Mouse (Mus musculus): ENCODE data around the gene Nktr. TPM values are rescaled to one million over a fixed set of nuclear protein-coding genes. Genes with fewer than 3 reads are reported as not detected.

Nktr gene
- total and polyA plus RNA-seq, 2 experiments = 27.2 to 36.7 TPM

DNA sequence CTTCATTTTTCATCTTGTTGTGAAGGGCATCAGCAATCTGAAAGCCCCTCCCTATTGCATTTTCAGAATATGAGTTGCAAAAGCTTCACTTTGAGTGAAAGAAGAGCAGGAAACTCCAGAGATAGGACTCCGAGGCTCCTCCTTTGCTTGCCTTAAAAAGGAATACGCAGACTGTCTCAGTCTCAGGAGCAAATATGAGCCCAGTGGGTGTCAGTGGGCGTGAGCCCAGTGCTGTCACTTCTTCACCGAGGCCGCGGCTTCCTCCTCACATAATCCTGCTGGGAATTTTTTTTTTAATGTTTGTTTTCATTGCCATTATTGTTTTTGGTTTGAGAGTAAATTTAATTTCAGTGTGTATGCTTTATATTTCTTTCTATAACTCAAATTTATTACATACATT, 21.5 kb downstream of the Nktr start:
- H3K4me3 ChIP-seq (ENCODE audit: insufficient read depth, low read depth, low read length) = no peak overlapping the region
- no peaks in the 10 kb centered on the region for H3K4me1 ChIP-seq (ENCODE audit: control insufficient read depth, insufficient read depth, low read length)
- H3K27me3 ChIP-seq (ENCODE audit: control insufficient read depth, insufficient read depth, low read length) = no peaks in the 10 kb centered on the region
- peaks cover 72% of the 10 kb centered on the region for H3K36me3 ChIP-seq (ENCODE audit: control insufficient read depth, insufficient read depth, low read length)
- H3K9ac ChIP-seq (ENCODE audit: low read depth, low read length) = no peak overlapping the region
- no peak for TF ChIP-seq CTCF (IDR thresholded peaks at IDR 0.05; ENCODE audit: low read depth, low read length)
- TF ChIP-seq POLR2A (IDR thresholded peaks at IDR 0.05; ENCODE audit: extremely low read depth, insufficient read depth, low read length) = no peak
- no peak for DNase-seq (ENCODE audit: extremely low read depth, low read depth, low spot score)
- H3K27ac ChIP-seq (replicated peaks; ENCODE audit: insufficient read depth, low read depth, low read length) = no peak overlapping the region
- WGBS = 76% methylated on average over 6 of the region's 6 CpGs
- H3K79me2 ChIP-seq (ENCODE audit: control insufficient read depth, insufficient read depth, low read length) = peaks cover 4% of the 10 kb centered on the region; the same call in 1 of the 2 replicates

DNA sequence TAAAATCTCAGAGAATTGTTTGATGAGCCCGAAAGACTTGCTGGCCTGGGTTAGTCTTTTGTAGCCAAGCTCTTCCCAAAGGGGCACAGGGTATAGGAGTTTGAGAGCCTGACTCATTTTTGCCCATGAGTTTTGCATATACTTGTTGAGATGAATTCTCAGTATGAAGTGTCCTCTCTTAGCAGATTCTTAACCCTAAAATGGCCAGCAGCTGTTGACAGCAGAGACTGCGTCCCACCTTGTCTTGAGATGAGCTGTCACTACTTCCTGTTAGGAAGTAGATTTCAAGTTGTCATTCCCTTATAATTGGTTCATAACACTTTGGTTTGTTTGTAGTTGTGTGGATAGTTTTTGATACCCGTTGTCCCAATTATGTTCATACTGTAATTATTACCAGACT, 22.2 kb downstream of the Nktr start:
- WGBS = 88% methylated on average over 3 of the region's 3 CpGs
- TF ChIP-seq CTCF (IDR thresholded peaks at IDR 0.05; ENCODE audit: low read depth, low read length) (no peak), POLR2A (IDR thresholded peaks at IDR 0.05; ENCODE audit: extremely low read depth, insufficient read depth, low read length) (no peak)

GRCm38 (mm10) chr9:121744051-121744450, 25.1 kb downstream of the Nktr start:
- no peak overlapping the region for H3K4me3 ChIP-seq (ENCODE audit: insufficient read depth, low read depth, low read length)
- 90% methylated on average over 8 of the region's 8 CpGs for WGBS
- no peak overlapping the region for H3K9ac ChIP-seq (ENCODE audit: low read depth, low read length)
- peaks cover 4% of the 10 kb centered on the region; the same call in 1 of the 2 replicates for H3K79me2 ChIP-seq (ENCODE audit: control insufficient read depth, insufficient read depth, low read length)
- no peaks in the 10 kb centered on the region for H3K4me1 ChIP-seq (ENCODE audit: control insufficient read depth, insufficient read depth, low read length)
- peaks cover 86% of the 10 kb centered on the region for H3K36me3 ChIP-seq (ENCODE audit: control insufficient read depth, insufficient read depth, low read length)
- no peaks in the 10 kb centered on the region for H3K27me3 ChIP-seq (ENCODE audit: control insufficient read depth, insufficient read depth, low read length)
- no peak for DNase-seq (ENCODE audit: extremely low read depth, low read depth, low spot score)
- no peak overlapping the region for H3K27ac ChIP-seq (replicated peaks; ENCODE audit: insufficient read depth, low read depth, low read length)
- TF ChIP-seq POLR2A (IDR thresholded peaks at IDR 0.05; ENCODE audit: extremely low read depth, insufficient read depth, low read length) (no peak), CTCF (IDR thresholded peaks at IDR 0.05; ENCODE audit: low read depth, low read length) (no peak)

More for the DNA sequence above, 22.2 kb downstream of the Nktr start:
- Histone ChIP-seq H3K79me2 (ENCODE audit: control insufficient read depth, insufficient read depth, low read length) (peaks cover 4% of the 10 kb centered on the region; the same call in 1 of the 2 replicates), H3K27me3 (ENCODE audit: control insufficient read depth, insufficient read depth, low read length) (no peaks in the 10 kb centered on the region), H3K4me1 (ENCODE audit: control insufficient read depth, insufficient read depth, low read length) (no peaks in the 10 kb centered on the region), H3K9ac (ENCODE audit: low read depth, low read length) (no peak overlapping the region), H3K27ac (replicated peaks; ENCODE audit: insufficient read depth, low read depth, low read length) (no peak overlapping the region), H3K4me3 (ENCODE audit: insufficient read depth, low read depth, low read length) (no peak overlapping the region), H3K36me3 (ENCODE audit: control insufficient read depth, insufficient read depth, low read length) (peaks cover 71% of the 10 kb centered on the region)
- DNase-seq (ENCODE audit: extremely low read depth, low read depth, low spot score) = no peak

DNA sequence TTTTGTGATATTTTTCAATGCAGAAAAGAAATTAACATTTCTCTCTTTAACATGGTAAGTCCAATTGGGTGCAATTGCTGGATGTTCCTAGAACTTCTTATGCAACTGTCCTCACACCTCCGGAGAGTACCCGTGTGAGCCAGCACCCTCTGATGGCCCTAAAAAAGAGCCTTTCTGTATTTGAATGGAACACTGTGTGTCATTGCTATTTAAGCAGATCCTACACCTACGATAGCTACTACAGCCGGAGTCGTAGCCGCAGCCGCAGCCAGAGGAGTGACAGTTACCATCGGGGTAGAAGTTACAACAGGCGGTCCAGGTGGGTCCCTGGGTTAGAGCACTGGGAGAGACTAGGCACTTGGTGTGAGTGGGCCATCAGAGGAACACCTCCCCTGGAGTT, 33.8 kb downstream of the Nktr start:
- Histone ChIP-seq H3K27me3 (ENCODE audit: control insufficient read depth, insufficient read depth, low read length) (no peaks in the 10 kb centered on the region), H3K4me3 (ENCODE audit: insufficient read depth, low read depth, low read length) (no peak overlapping the region), H3K9ac (ENCODE audit: low read depth, low read length) (no peak overlapping the region), H3K36me3 (ENCODE audit: control insufficient read depth, insufficient read depth, low read length) (peaks cover 84% of the 10 kb centered on the region), H3K27ac (replicated peaks; ENCODE audit: insufficient read depth, low read depth, low read length) (no peak overlapping the region), H3K79me2 (ENCODE audit: control insufficient read depth, insufficient read depth, low read length) (no peaks in the 10 kb centered on the region), H3K4me1 (ENCODE audit: control insufficient read depth, insufficient read depth, low read length) (no peaks in the 10 kb centered on the region)
- DNase-seq (ENCODE audit: extremely low read depth, low read depth, low spot score) = no peak
- WGBS = 90% methylated on average over 9 of the region's 9 CpGs
- TF ChIP-seq POLR2A (IDR thresholded peaks at IDR 0.05; ENCODE audit: extremely low read depth, insufficient read depth, low read length) (no peak), CTCF (IDR thresholded peaks at IDR 0.05; ENCODE audit: low read depth, low read length) (no peak)

GRCm38 (mm10) chr9:121754624-121755023, 35.7 kb downstream of the Nktr start:
- Histone ChIP-seq H3K4me3 (ENCODE audit: insufficient read depth, low read depth, low read length) (no peak overlapping the region), H3K27me3 (ENCODE audit: control insufficient read depth, insufficient read depth, low read length) (no peaks in the 10 kb centered on the region), H3K36me3 (ENCODE audit: control insufficient read depth, insufficient read depth, low read length) (peaks cover 66% of the 10 kb centered on the region), H3K27ac (replicated peaks; ENCODE audit: insufficient read depth, low read depth, low read length) (no peak overlapping the region), H3K4me1 (ENCODE audit: control insufficient read depth, insufficient read depth, low read length) (peaks cover 12% of the 10 kb centered on the region), H3K9ac (ENCODE audit: low read depth, low read length) (no peak overlapping the region), H3K79me2 (ENCODE audit: control insufficient read depth, insufficient read depth, low read length) (no peaks in the 10 kb centered on the region)
- DNase-seq (ENCODE audit: extremely low read depth, low read depth, low spot score) = no peak
- TF ChIP-seq POLR2A (IDR thresholded peaks at IDR 0.05; ENCODE audit: extremely low read depth, insufficient read depth, low read length) (no peak), CTCF (IDR thresholded peaks at IDR 0.05; ENCODE audit: low read depth, low read length) (no peak)
- 91% methylated on average over 3 of the region's 3 CpGs for WGBS

- H3K27me3 ChIP-seq (ENCODE audit: control insufficient read depth, insufficient read depth, low read length) = no peaks in the 10 kb centered on the region
- H3K36me3 ChIP-seq (ENCODE audit: control insufficient read depth, insufficient read depth, low read length) = peaks cover 44% of the 10 kb centered on the region
- 83% methylated on average over 3 of the region's 3 CpGs for WGBS
- H3K4me1 ChIP-seq (ENCODE audit: control insufficient read depth, insufficient read depth, low read length) = peaks cover 12% of the 10 kb centered on the region
- H3K9ac ChIP-seq (ENCODE audit: low read depth, low read length) = no peak overlapping the region
- no peak for DNase-seq (ENCODE audit: extremely low read depth, low read depth, low spot score)
- H3K79me2 ChIP-seq (ENCODE audit: control insufficient read depth, insufficient read depth, low read length) = no peaks in the 10 kb centered on the region
- H3K4me3 ChIP-seq (ENCODE audit: insufficient read depth, low read depth, low read length) = no peak overlapping the region
- H3K27ac ChIP-seq (replicated peaks; ENCODE audit: insufficient read depth, low read depth, low read length) = no peak overlapping the region
- TF ChIP-seq CTCF (IDR thresholded peaks at IDR 0.05; ENCODE audit: low read depth, low read length) (no peak), POLR2A (IDR thresholded peaks at IDR 0.05; ENCODE audit: extremely low read depth, insufficient read depth, low read length) (no peak)
Measured at GRCm38 (mm10) chr9:121756785-121757184, 37.8 kb downstream of the Nktr start.

All from liver, adult 2 months (tissue).